Mouse (Mus musculus) intestine, embryonic 16.5 days (tissue): ENCODE data around the gene Castor1. TPM values are rescaled to one million over a fixed set of nuclear protein-coding genes. Genes with fewer than 3 reads are reported as not detected.
A peak's percentile ranks its signal among the peaks of the same experiment; 100 is the strongest.

Source experiments
- ATAC-seq: fragments of 200-750 bp; cut with Nextera tagmentation; 2 replicates; pipeline ENCODE4 v1.8.0; 2017; ENCODE audit warnings: moderate TSS enrichment, moderate library complexity
- H3K27ac ChIP-seq: fragments of 300-500 bp; sonication (generic); 2 replicates; pipeline ENCODE4 v1.5.1; 2014; ENCODE audit warnings: mild to moderate bottlenecking, low read length
- H3K27me3 ChIP-seq: fragments of 300-500 bp; sonication (generic); replicated peaks from 2 replicates; pipeline ENCODE4 v1.6.1; 2014; ENCODE audit warnings: low read length, control low read depth, mixed read lengths; ENCODE audit not compliant: control insufficient read depth, insufficient read depth
- H3K36me3 ChIP-seq: fragments of 300-500 bp; sonication (generic); 2 replicates; pipeline ENCODE4 v1.6.1; 2014; ENCODE audit warnings: low read length, control low read depth; ENCODE audit not compliant: control insufficient read depth, insufficient read depth
- H3K4me1 ChIP-seq: fragments of 300-500 bp; sonication (generic); 2 replicates; pipeline ENCODE4 v1.6.1; 2014; ENCODE audit warnings: low read length, control low read depth, mixed read lengths; ENCODE audit not compliant: control insufficient read depth, insufficient read depth
- H3K4me2 ChIP-seq: fragments of 300-500 bp; sonication (generic); 2 replicates; pipeline ENCODE4 v1.6.1; 2014; ENCODE audit warnings: low read depth, low read length, control low read depth
- H3K4me3 ChIP-seq: fragments of 300-500 bp; sonication (generic); 2 replicates; pipeline ENCODE4 v1.5.1; 2014; ENCODE audit warnings: mild to moderate bottlenecking, low read length
- H3K9ac ChIP-seq: fragments of 300-500 bp; sonication (generic); 2 replicates; pipeline ENCODE4 v1.6.1; 2014; ENCODE audit warnings: low read depth, low read length
- H3K9me3 ChIP-seq: fragments of 300-500 bp; sonication (generic); 2 replicates; pipeline ENCODE4 v1.6.1; 2016; ENCODE audit warnings: low read length, control low read depth; ENCODE audit not compliant: control insufficient read depth
- WGBS: fragments of 180-500 bp; shearing (Covaris S2); extraction: QIAGEN DNeasy Blood & Tissue Kit; methylation state at CpG from one replicate; pipeline ENCODE4 v1.1.7; 2014; 5-methylcytosine and 5-hydroxymethylcytosine counted together
- polyA plus RNA-seq: library from polyadenylated mRNA; unstranded; fragments of >200 nt; fragmentation: Nextera tagmentation; extraction: Ambion mirVana; gene quantifications from 2 replicates; pipeline ENCODE4 v1.2.1, GENCODE M21; 2015

Castor1 gene
- polyA plus RNA-seq, 1 experiment from 2014 or later: 5.9 TPM

- 56% methylated on average over 2 of the region's 2 CpGs for WGBS
- Histone ChIP-seq H3K4me1 (peaks cover 5% of the 10 kb centered on the region; the same call in 1 of the 2 replicates), H3K4me3 (no peak overlapping the region), H3K27me3 (no peaks in the 10 kb centered on the region), H3K9me3 (no peaks in the 10 kb centered on the region), H3K27ac (no peak overlapping the region), H3K9ac (no peak overlapping the region), H3K36me3 (no peaks in the 10 kb centered on the region), H3K4me2 (no peak overlapping the region)
- ATAC-seq: no peak
These were observed 6.2 kb downstream of the Castor1 start for GRCm38 (mm10) chr11:4224223-4224622.

- Histone ChIP-seq H3K4me3 (no peak overlapping the region), H3K9ac (no peak overlapping the region), H3K4me1 (peaks cover 5% of the 10 kb centered on the region; the same call in 1 of the 2 replicates), H3K27ac (no peak overlapping the region), H3K4me2 (no peak overlapping the region), H3K27me3 (no peaks in the 10 kb centered on the region), H3K9me3 (no peaks in the 10 kb centered on the region), H3K36me3 (no peaks in the 10 kb centered on the region)
- no peak for ATAC-seq
- WGBS: 75% methylated on average over 5 of the region's 5 CpGs
These were observed 8.7 kb downstream of the Castor1 start for GRCm38 (mm10) chr11:4226569-4227325.

- Histone ChIP-seq H3K27me3 (no peaks in the 10 kb centered on the region), H3K4me2 (no peak overlapping the region), H3K4me1 (peaks cover 5% of the 10 kb centered on the region; the same call in 1 of the 2 replicates), H3K36me3 (no peaks in the 10 kb centered on the region), H3K9me3 (no peaks in the 10 kb centered on the region), H3K9ac (no peak overlapping the region), H3K27ac (no peak overlapping the region), H3K4me3 (no peak overlapping the region)
- no peak for ATAC-seq
- WGBS: 53% methylated on average over 8 of the region's 8 CpGs
These were observed 10.4 kb downstream of the Castor1 start for GRCm38 (mm10) chr11:4228463-4228862.

GRCm38 (mm10) chr11:4229841-4230240, 11.8 kb downstream of the Castor1 start:
- no peaks in the 10 kb centered on the region for H3K27me3 ChIP-seq
- H3K36me3 ChIP-seq: no peaks in the 10 kb centered on the region
- WGBS: 67% methylated on average over 4 of the region's 4 CpGs
- no peak overlapping the region for H3K9ac ChIP-seq
- H3K4me2 ChIP-seq: no peak overlapping the region
- H3K4me1 ChIP-seq: no peaks in the 10 kb centered on the region
- no peaks in the 10 kb centered on the region for H3K9me3 ChIP-seq
- ATAC-seq: no peak
- H3K27ac ChIP-seq: no peak overlapping the region
- H3K4me3 ChIP-seq: no peak overlapping the region

- WGBS: 80% methylated on average over 2 of the region's 2 CpGs
- no peaks in the 10 kb centered on the region for H3K27me3 ChIP-seq
- H3K4me1 ChIP-seq: no peaks in the 10 kb centered on the region
- H3K4me2 ChIP-seq: no peak overlapping the region
- no peak overlapping the region for H3K4me3 ChIP-seq
- no peaks in the 10 kb centered on the region for H3K9me3 ChIP-seq
- H3K27ac ChIP-seq: no peak overlapping the region
- H3K9ac ChIP-seq: no peak overlapping the region
- no peaks in the 10 kb centered on the region for H3K36me3 ChIP-seq
- ATAC-seq: peak; percentile 65
These were observed 13.4 kb downstream of the Castor1 start for GRCm38 (mm10) chr11:4231435-4231834.

- no peaks in the 10 kb centered on the region for H3K4me1 ChIP-seq
- no peaks in the 10 kb centered on the region for H3K36me3 ChIP-seq
- no peak overlapping the region for H3K9ac ChIP-seq
- 63% methylated on average over 12 of the region's 12 CpGs for WGBS
- no peak overlapping the region for H3K4me2 ChIP-seq
- no peaks in the 10 kb centered on the region for H3K9me3 ChIP-seq
- H3K27ac ChIP-seq: no peak overlapping the region
- no peak for ATAC-seq
- no peak overlapping the region for H3K4me3 ChIP-seq
- no peaks in the 10 kb centered on the region for H3K27me3 ChIP-seq
These were observed 14.6 kb downstream of the Castor1 start for GRCm38 (mm10) chr11:4232644-4233043.

- no peak for ATAC-seq
- Histone ChIP-seq H3K9ac (no peak overlapping the region), H3K4me1 (no peaks in the 10 kb centered on the region), H3K27me3 (no peaks in the 10 kb centered on the region), H3K4me3 (no peak overlapping the region), H3K4me2 (no peak overlapping the region), H3K9me3 (no peaks in the 10 kb centered on the region), H3K36me3 (no peaks in the 10 kb centered on the region), H3K27ac (no peak overlapping the region)
- 87% methylated on average over 6 of the region's 6 CpGs for WGBS
These were observed 17.1 kb downstream of the Castor1 start for GRCm38 (mm10) chr11:4235052-4235655.

GRCm38 (mm10) chr11:4235665-4236545, 17.9 kb downstream of the Castor1 start, which contains the start of gene Osm:
TSS of gene Osm (plus strand) at chr11:4236420.
- H3K4me1 ChIP-seq: no peaks in the 10 kb centered on the region
- ATAC-seq: no peak
- no peak within 1 kb of the TSS for H3K4me2 ChIP-seq
- H3K4me3 ChIP-seq: no peak within 1 kb of the TSS
- WGBS: 71% methylated on average over 16 of the region's 16 CpGs
- H3K27ac ChIP-seq: no peak within 1 kb of the TSS
- H3K9ac ChIP-seq: no peak within 1 kb of the TSS
- no peaks in the 10 kb centered on the region for H3K27me3 ChIP-seq
- H3K9me3 ChIP-seq: no peaks in the 10 kb centered on the region
- H3K36me3 ChIP-seq: no peaks in the 10 kb centered on the region

- 91% methylated on average over 21 of the region's 21 CpGs for WGBS
These were observed 18.6 kb downstream of the Castor1 start for GRCm38 (mm10) chr11:4236546-4237067.

More at GRCm38 (mm10) chr11:4236546-4237067, 18.6 kb downstream of the Castor1 start:
- Histone ChIP-seq H3K4me2 (no peak overlapping the region), H3K4me3 (no peak overlapping the region), H3K27me3 (no peaks in the 10 kb centered on the region), H3K27ac (no peak overlapping the region), H3K36me3 (no peaks in the 10 kb centered on the region), H3K9me3 (no peaks in the 10 kb centered on the region), H3K9ac (no peak overlapping the region), H3K4me1 (no peaks in the 10 kb centered on the region)
- no peak for ATAC-seq
